Mouse (Mus musculus) heart, postnatal 10 days (tissue): ENCODE results near the gene Has1. TPM values are rescaled to one million over a fixed set of nuclear protein-coding genes. Genes with fewer than 3 reads are reported as not detected.

Experiments used
- DNase-seq, 2 experiments: peaks; one replicate each; pipeline ENCODE4 v3.0.0; 2021
- intact Hi-C: fragments of 180-260 bp; cut with DNase I; formaldehyde crosslinking; loops from one replicate; pipeline ENCODE4 v1.15.1; 2025
- total RNA-seq, 2 experiments: library from RNA; stranded (reverse); gene quantifications; 2 replicates each; pipeline ENCODE4 v1.2.3; 2021

The Has1 gene
- under 1 TPM; 0.40 to 0.77 TPM for total RNA-seq

DNA sequence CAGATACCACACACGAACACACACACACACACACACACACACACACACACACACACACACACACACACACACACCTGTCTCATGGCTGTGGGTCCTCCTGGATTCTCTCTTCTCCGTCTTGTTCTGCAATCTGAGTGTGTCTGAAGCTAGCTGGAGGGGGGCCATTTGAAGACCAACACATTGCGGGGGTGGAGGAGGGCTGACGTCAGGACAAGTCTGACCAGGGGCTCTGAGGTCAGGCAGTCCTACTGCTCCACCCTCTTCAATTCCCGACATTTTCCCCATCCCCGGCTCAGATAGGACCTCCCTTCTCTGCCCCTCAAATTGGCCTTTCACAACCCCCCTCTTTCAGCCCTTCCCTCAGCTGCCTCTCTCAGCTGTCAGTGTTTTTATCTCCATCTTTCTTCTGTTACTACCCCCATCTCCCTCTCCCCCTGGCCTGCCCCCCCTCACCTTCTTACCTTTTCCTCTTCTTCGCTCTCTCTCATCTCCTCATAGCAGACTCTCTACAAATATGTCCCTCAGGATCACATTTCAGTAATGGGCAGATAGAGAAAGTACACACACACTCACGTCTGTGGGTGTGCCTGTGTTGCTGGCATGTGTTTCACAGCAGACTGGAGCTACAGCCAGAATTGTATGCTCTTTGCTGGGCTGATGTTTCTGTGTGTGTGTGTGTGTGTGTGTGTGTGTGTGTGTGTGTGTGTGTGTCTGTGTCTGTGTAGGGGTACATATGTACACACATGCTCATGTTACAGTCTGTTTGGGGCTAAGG lies at the start of gene Has1:
Gene Has1, minus strand, starts transcription at position 142 of the 775 bp plus-strand sequence.
- no peak for DNase-seq
- intact Hi-C loops: no loop called here

- no peak for DNase-seq
Measured at GRCm38 (mm10) chr17:17900768-17901167, 45.8 kb upstream of the Has1 start.

GRCm38 (mm10) chr17:17899268-17899667 lies 44.3 kb upstream of the Has1 start:
- intact Hi-C loops: loop anchor here (5.0 kb wide), 1 partner anchor 62 kb away; no protein-coding TSS in a partner anchor
- DNase-seq: peak in 1 of 2 experiments; percentile 6

More at GRCm38 (mm10) chr17:17900768-17901167, 45.8 kb upstream of the Has1 start:
- intact Hi-C loops: no loop called here

GRCm38 (mm10) chr17:17896039-17896438 lies 41.0 kb upstream of the Has1 start:
- peak; percentile 45 to 75 for DNase-seq
- intact Hi-C loops: loop anchor here (1.0 to 5.0 kb wide), 2 partner anchors 59 to 130 kb away; no protein-coding TSS in a partner anchor

DNA sequence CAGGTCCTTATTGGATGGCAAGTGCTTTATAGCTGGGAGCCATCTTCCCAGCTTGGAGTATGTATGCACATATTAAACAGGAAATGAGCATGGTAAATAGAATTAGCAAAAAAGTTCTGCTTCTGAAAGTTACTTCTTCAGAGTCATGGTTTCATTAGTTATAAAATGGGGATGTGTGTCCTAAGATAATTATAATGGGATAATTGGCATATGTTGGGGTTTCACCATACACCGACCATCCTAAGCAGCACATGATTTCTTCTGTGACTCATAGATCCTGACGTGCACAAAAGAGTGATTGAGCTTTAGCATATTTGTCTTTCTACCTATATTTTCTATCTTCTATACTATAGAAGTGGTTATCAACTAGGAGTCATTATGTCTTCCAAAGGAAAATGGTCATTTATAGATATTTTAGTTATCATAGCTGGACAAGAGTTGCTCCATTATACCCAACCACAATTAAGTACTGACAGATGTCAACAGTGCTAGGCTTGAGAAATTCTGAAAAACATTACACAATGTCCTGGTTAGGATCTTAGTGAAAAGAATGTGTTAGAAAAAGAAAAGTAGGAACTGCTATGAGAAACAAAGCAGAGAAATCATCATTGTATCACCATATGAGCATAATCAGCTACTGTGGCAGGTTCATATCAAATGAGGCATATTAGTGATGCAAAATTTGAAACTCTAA lies 34.9 kb upstream of the Has1 start:
- intact Hi-C loops: no loop called here
- no peak for DNase-seq

GRCm38 (mm10) chr17:17887774-17888248 lies 32.8 kb upstream of the Has1 start, which contains the start of the genes Fpr2 and Fpr3:
Gene Fpr2, plus strand, starts transcription at chr17:17887824.
Gene Fpr3, plus strand, starts transcription at chr17:17887852.
- intact Hi-C loops: no loop called here
- DNase-seq: no peak

DNA sequence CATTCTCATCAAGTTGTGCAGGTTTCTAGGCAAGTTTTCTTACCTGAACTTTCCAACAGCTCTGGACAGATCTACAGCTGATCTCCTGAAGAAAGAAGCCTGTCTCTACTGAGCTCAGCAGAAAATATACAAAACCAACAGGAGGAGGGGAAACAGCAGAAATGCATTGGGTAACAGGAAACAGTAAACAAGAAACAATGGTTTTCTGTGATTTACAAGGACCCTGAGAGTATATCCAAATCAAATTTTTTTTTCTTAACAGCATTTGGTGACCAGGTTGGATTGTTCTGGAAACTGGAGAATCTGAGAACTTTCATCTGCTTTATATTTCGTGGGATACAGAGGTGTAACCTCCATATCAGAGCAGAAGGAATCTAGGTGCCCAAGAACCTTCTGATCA lies 28.8 kb upstream of the Has1 start, which contains the start of gene Fpr1:
Gene Fpr1, minus strand, starts transcription at position 101 of the 400 bp plus-strand sequence.
- intact Hi-C loops: no loop called here

GRCm38 (mm10) chr17:17882672-17883071 lies 27.7 kb upstream of the Has1 start:
- no peak for DNase-seq
- intact Hi-C loops: no loop called here

More for the DNA sequence above, 28.8 kb upstream of the Has1 start, which contains the start of gene Fpr1:
- DNase-seq: no peak

- intact Hi-C loops: no loop called here
- no peak for DNase-seq
Measured at GRCm38 (mm10) chr17:17879347-17879746, 24.3 kb upstream of the Has1 start.

DNA sequence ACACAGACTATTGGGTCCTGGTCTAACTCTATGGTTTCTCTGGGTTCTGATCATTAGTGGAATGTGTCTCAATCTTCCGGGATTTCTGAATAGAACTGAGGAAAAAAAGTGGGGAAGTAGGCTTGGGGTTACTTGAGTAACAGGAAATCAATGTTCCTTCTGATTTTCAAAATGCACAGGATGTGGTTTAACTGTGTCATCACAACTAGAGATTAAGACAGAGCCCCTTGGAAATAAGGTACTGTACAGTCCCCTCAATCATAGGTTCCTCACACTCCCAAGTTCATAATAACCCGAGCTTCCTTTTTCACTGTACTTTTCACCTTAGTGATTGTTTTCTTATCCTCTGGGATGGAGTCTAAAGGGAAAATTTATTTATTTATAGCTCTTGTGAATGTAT lies 16.7 kb upstream of the Has1 start:
- intact Hi-C loops: no loop called here
- DNase-seq: no peak

GRCm38 (mm10) chr17:17870892-17871550 lies 16.0 kb upstream of the Has1 start:
- intact Hi-C loops: no loop called here
- DNase-seq: no peak

- DNase-seq: no peak
Measured at GRCm38 (mm10) chr17:17866801-17867469, 11.9 kb upstream of the Has1 start.

DNA sequence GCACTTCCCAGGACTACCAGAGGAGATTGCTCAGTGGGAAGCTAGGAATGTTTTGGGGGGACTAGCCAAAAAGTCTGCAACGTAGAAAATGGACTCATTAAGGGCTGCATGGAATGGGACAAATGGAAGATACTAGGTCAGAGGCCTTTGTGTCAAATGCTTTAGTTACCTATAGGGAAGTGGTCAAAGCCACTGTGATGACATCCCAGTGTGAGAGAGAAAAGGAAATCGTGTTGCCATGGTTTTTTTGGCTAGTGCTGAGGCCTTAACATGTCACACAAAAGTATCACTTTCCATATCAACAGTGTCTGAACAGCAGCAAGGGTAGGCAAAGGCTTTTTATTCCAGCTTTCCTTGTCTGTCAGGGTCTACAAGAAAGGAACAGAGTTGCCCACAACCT lies 10.2 kb upstream of the Has1 start:
- intact Hi-C loops: no loop called here

More at GRCm38 (mm10) chr17:17866801-17867469, 11.9 kb upstream of the Has1 start:
- intact Hi-C loops: no loop called here

DNA sequence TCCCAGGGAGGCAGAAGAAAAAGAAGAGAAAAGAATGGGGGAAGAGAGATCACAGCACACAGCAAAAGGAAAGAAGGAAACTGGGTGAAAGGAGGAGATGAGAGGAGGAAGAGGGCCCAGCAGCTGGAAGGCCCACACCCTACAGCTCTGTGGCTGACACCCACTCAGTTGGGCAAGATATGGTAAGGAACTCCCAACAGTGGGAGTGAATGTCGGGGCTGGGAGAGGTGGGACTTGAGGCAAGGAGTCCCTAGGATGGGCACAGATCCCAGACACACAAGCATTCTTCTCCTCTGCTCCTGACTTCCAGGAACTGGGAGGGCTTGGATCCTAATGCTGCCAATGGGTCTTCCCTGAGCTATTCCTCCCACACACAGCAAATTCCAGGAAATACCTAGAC lies 7.4 kb upstream of the Has1 start:
- intact Hi-C loops: no loop called here
- peak; percentile 27 to 31 for DNase-seq

More for the DNA sequence above, 10.2 kb upstream of the Has1 start:
- DNase-seq: no peak

DNA sequence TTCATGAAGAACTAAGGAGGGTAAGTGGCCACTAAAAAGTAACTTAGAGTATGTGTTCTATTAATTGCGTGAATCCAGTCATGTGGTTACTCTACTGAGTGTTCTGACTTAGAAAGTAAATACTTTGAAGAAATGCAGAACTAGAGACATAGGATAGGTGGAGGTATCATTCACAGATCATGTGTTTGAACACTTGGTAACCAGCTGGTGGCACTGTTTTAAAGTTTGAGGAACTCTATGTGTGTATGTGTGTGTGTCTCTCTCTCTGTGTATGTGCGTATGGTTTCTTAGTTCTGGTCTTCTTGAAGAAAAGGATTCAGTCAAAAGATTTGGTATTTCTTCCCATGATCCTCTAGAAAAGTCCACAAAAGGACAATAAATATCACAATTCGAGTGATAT lies 5.1 kb upstream of the Has1 start:
- no peak for DNase-seq
- intact Hi-C loops: no loop called here

DNA sequence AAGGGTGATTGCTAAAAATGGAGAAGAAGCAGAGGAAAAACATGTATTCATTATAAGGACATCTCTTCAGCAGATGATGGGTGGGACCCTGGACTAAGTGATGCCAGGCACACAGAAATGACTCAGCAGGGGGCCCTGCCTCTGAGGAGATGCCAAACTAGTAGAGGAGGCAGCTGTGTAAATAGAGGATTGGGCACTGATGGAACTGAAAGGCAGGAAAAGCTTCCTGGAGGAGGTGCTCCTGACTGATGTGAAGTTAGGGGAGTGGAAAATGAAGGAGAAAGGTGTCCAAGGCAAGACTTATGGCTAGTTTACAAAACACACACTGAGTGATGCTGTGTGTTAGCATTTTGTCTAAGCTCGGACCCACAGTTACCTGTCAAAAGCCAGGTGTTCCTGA lies 2.4 kb upstream of the Has1 start:
- intact Hi-C loops: no loop called here
- DNase-seq: no peak

DNA sequence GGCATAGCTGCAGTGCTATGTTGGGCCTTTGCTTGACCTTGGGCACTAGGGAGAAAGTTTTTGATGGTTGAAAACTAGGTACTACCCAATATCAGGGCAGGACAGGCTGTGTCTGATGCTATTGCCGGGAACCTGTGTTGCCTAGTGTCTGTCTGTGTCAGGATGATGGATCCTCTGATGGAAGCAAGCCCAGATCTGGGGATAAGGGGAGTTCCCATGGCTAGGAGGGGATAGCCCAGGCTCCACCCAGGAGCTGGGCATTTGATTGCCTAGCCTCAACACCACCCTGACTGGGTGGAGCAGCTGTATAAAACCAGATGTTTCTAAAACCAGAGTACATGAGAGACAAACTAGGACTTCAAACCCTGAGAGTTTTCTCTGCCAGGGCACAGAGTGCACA lies 1.6 kb upstream of the Has1 start:
- DNase-seq: no peak

DNA sequence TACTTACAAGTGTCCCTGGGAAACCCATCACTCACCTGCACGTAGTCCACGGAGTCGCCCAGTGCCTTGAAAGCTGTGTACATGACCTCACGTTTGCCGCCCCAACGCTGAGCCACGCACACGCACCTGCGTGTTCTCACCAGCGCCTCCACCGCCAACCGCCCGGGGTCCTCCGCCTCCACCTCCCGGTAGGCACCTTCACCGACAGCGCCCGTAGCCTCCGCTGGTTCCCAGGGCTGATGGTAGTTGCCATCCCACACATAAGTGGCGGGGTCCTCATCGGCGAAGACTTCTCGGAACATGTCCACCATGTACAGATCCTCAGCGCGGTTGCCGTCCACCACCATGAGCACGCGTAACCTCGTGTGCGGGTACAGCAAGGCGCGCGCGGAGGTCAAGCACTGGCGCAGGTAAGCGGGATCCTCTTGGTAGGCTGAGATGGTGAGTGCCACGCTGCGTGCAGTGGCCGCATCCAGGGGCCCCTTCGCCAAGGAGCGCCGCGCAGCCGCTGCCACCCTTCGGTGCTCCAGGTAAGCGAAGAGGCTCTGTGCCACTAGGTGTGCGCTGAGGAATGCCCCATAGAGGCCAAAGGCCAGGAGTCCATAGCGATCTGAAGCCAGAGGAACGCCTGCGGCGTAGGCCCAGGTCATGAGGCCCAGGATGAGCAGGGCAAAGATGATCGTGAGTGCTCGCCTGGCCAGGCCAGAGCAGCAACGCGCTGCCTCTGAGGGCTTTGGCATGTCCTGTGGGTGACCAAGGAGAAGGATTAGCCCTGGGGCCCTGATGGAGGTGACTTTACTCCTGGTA lies 4.9 kb downstream of the Has1 start:
- DNase-seq: no peak
- intact Hi-C loops: no loop called here

More for the DNA sequence above, 1.6 kb upstream of the Has1 start:
- intact Hi-C loops: no loop called here

DNA sequence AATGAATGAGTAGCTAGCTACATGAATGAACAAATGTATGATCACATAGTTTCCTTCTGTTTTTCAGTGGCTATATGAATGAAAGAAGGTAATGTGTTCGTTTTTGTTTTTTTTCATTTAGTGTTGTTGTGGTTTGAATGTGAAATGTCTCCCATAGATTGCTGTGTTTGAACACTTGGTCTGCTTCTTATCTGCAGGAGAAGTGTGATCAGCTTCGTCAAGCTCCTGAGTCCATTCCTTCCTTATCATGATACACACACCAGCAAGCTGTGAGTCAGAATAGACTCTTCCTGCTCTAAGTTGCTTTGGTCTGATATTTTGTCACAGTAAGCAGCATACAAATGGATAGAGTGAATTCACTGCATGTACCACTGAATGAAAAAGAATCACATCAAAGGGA lies 6.0 kb downstream of the Has1 start:
- intact Hi-C loops: no loop called here
- DNase-seq: no peak
